Mouse (Mus musculus) cortical plate, adult 2 months (tissue): Measurements from ENCODE around the gene Xylt2.

Experiments used
- CTCF ChIP-seq: fragments of 200-500 bp; IDR thresholded peaks from 2 replicates; pipeline ENCODE4 v1.5.1; 2011; ENCODE audit warnings: mild to moderate bottlenecking, control low read depth, low read length; ENCODE audit not compliant: insufficient read depth; ENCODE audit errors: extremely low read depth
- POLR2A ChIP-seq: fragments of 200-500 bp; IDR thresholded peaks from 2 replicates; pipeline ENCODE4 v1.6.1; 2011; ENCODE audit warnings: mild to moderate bottlenecking, low read length, control low read depth; ENCODE audit not compliant: insufficient read depth; ENCODE audit errors: extremely low read depth

DNA sequence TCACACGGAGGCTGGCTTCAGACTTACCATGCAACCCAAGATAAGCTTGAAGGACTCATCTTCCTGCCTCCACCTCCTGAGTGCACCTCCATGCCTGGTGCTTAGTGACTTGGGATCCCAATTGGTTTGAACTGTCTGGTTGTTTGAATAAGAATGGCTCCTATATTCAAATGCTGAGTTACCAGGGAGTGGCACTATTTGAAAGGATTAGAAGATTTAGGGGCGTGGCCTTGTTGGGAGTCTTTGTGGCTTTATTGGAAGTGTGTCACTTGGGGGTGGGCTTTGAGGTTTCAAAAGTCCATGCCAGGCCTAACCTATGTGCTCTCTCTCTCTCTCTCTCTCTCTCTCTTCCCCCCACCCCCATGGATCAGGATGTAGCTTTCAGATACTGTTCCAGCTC is 59.7 kb downstream of the Xylt2 start:
- TF ChIP-seq CTCF (no peak), POLR2A (no peak)
